Mouse (Mus musculus): ENCODE measurements at regions not wholly inside any gene's neighbourhood (a gene's known extent, or its start where the extent isn't known, plus 50 kb on each side); places are given as distances from the start of the nearest gene placed in this dataset.

DNA sequence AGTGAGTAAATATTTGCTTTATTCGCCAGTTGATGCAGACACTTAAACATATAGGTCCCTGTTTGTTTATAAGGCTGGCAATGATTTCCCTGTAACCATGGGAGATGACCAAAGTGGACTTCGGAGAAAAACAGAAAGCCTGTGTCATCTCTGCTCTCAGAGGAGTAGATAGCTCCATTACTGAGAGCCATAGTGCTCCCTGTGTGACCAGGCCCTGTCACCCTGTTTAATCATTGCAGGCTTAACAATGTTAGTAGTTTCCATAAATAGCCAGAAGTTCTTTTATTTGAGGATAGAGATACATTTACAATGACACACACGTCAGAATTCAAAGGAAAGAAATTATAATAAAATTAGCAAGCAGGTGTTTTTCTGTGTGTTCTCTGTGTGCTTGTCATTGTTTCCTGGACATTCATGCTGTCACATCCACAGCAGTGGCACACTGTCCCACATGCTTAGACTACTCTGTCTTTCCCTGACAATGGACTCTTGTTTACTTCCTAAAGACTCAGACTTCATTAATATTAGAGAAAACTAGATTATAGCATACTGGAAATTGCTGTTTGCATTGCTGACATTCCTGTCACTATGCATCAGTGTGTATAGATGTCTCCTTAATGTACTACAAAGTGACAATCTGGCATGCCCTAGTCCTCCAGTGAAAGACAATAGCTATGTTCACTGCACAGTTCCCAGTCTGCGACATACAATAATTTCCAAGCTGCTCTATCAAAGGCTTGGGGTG lies 115.8 kb upstream of the Tent5a start:
- ATAC-seq (ENCODE audit: low FRiP score, low read depth), result peak; percentile 84
- no peak overlapping the region for H3K4me3 ChIP-seq
- no peak overlapping the region for H3K27ac ChIP-seq (replicated peaks)
- no peak overlapping the region for H3K4me2 ChIP-seq (replicated peaks)
- H3K27me3 ChIP-seq, result no peaks in the 10 kb centered on the region
- H3K9me3 ChIP-seq, result no peaks in the 10 kb centered on the region
- H3K4me1 ChIP-seq, result peaks cover 8% of the 10 kb centered on the region; the same call in 1 of the 2 replicates
- H3K9ac ChIP-seq (replicated peaks), result no peak overlapping the region
- H3K36me3 ChIP-seq, result no peaks in the 10 kb centered on the region
- WGBS, result 59% methylated on average over 4 of the region's 4 CpGs

GRCm38 (mm10) chr9:85439664-85440063 lies 112.5 kb upstream of the Tent5a start:
- Histone ChIP-seq H3K4me2 (replicated peaks) (no peak overlapping the region), H3K4me3 (no peak overlapping the region), H3K27me3 (no peaks in the 10 kb centered on the region), H3K4me1 (peaks cover 8% of the 10 kb centered on the region; the same call in 1 of the 2 replicates), H3K9ac (replicated peaks) (no peak overlapping the region), H3K9me3 (no peaks in the 10 kb centered on the region), H3K27ac (replicated peaks) (no peak overlapping the region), H3K36me3 (no peaks in the 10 kb centered on the region)
- 38% methylated on average over 1 of the region's 1 CpGs for WGBS
- ATAC-seq (ENCODE audit: low FRiP score, low read depth), result no peak

GRCm38 (mm10) chr9:85432220-85432619 lies 105.1 kb upstream of the Tent5a start:
- no peaks in the 10 kb centered on the region for H3K36me3 ChIP-seq
- no peaks in the 10 kb centered on the region for H3K9me3 ChIP-seq
- no peak overlapping the region for H3K4me3 ChIP-seq
- H3K27me3 ChIP-seq, result no peaks in the 10 kb centered on the region
- no peaks in the 10 kb centered on the region for H3K4me1 ChIP-seq
- no peak for ATAC-seq (ENCODE audit: low FRiP score, low read depth)
- H3K9ac ChIP-seq (replicated peaks), result no peak overlapping the region
- no peak overlapping the region for H3K4me2 ChIP-seq (replicated peaks)
- H3K27ac ChIP-seq (replicated peaks), result no peak overlapping the region
- WGBS, result 78% methylated on average over 2 of the region's 2 CpGs

GRCm38 (mm10) chr9:85426809-85427208 lies 99.7 kb upstream of the Tent5a start:
- H3K4me1 ChIP-seq, result no peaks in the 10 kb centered on the region
- no peak overlapping the region for H3K9ac ChIP-seq (replicated peaks)
- no peaks in the 10 kb centered on the region for H3K27me3 ChIP-seq
- no peak overlapping the region for H3K27ac ChIP-seq (replicated peaks)
- H3K4me2 ChIP-seq (replicated peaks), result no peak overlapping the region
- no peaks in the 10 kb centered on the region for H3K36me3 ChIP-seq
- no peak for ATAC-seq (ENCODE audit: low FRiP score, low read depth)
- no peaks in the 10 kb centered on the region for H3K9me3 ChIP-seq
- H3K4me3 ChIP-seq, result no peak overlapping the region
- 86% methylated on average over 4 of the region's 4 CpGs for WGBS

DNA sequence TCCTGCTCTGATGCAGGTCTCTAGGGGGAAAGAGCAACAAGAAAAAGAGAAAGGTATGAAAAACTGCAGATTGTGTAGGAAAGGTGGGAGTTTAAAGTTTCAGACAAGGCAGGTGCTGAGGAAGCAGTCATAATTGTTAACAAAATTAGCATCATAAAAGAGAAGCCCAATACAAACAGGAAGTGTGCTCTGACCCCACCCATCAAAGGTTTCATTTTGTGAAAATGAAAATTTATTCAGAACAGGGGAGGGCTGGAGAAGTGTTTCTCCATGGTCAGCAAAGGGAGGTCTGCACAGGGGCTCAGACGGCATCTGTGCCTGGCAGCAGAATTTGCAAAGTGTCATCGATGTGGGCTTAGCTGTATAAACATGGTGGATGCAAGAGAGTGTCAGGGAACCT lies 96.8 kb upstream of the Tent5a start:
- Histone ChIP-seq H3K27me3 (no peaks in the 10 kb centered on the region), H3K9ac (replicated peaks) (no peak overlapping the region), H3K27ac (replicated peaks) (no peak overlapping the region), H3K9me3 (no peaks in the 10 kb centered on the region), H3K36me3 (no peaks in the 10 kb centered on the region), H3K4me2 (replicated peaks) (no peak overlapping the region), H3K4me1 (no peaks in the 10 kb centered on the region), H3K4me3 (no peak overlapping the region)
- 90% methylated on average over 2 of the region's 2 CpGs for WGBS
- no peak for ATAC-seq (ENCODE audit: low FRiP score, low read depth)

DNA sequence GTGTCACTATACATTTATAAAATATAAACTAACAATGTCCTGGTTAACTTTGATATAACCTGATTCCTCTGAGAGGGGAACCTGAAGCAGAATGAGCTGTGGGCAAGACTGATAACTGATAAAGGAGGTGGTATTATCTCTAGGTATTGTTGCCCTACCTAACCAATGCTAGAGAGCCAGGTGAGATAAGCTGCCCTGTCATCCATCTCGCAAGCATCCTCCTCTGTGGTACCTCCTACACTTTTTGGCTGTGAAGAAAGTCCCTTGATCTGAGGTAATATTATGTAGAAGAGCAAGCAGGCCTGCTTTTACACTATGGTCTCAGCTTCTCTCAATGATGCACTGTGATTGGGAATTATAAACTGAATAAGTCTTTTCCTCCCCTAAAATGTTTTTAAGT lies 87.2 kb upstream of the Tent5a start:
- H3K27ac ChIP-seq (replicated peaks), result no peak overlapping the region
- H3K9me3 ChIP-seq, result no peaks in the 10 kb centered on the region
- H3K4me2 ChIP-seq (replicated peaks), result no peak overlapping the region
- ATAC-seq (ENCODE audit: low FRiP score, low read depth), result no peak
- no peaks in the 10 kb centered on the region for H3K36me3 ChIP-seq
- H3K4me3 ChIP-seq, result no peak overlapping the region
- H3K27me3 ChIP-seq, result no peaks in the 10 kb centered on the region
- no peak overlapping the region for H3K9ac ChIP-seq (replicated peaks)
- H3K4me1 ChIP-seq, result no peaks in the 10 kb centered on the region
- 97% methylated on average over 1 of the region's 1 CpGs for WGBS

DNA sequence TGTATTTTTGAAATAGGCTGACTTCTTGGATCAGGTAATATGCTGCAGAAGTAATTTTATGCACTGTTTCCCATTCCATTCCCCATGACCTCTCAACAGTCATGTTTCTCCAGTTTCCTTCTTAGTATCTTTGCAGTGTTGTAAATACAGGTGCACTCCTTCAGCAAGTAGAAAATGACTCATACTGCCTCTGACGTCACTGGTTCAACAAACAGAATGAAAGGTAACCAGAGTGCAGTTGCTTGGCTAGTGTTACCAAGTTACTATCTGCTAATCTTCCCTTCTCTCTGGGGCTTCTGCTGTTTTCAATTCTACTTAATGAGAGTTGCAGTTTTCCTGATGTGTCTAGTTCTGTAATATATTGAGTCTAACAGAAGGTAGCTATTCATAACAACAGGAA lies 86.7 kb upstream of the Tent5a start:
- 71% methylated on average over 1 of the region's 1 CpGs for WGBS
- ATAC-seq (ENCODE audit: low FRiP score, low read depth), result no peak
- H3K4me3 ChIP-seq, result no peak overlapping the region
- no peak overlapping the region for H3K4me2 ChIP-seq (replicated peaks)
- no peak overlapping the region for H3K9ac ChIP-seq (replicated peaks)
- H3K9me3 ChIP-seq, result no peaks in the 10 kb centered on the region
- no peaks in the 10 kb centered on the region for H3K36me3 ChIP-seq
- no peak overlapping the region for H3K27ac ChIP-seq (replicated peaks)
- no peaks in the 10 kb centered on the region for H3K4me1 ChIP-seq
- no peaks in the 10 kb centered on the region for H3K27me3 ChIP-seq

- Histone ChIP-seq H3K4me3 (no peak overlapping the region), H3K27me3 (no peaks in the 10 kb centered on the region; the same call in 1 of the 2 replicates), H3K9ac (replicated peaks) (no peak overlapping the region), H3K4me1 (no peaks in the 10 kb centered on the region), H3K9me3 (no peaks in the 10 kb centered on the region), H3K4me2 (replicated peaks) (no peak overlapping the region), H3K27ac (replicated peaks) (no peak overlapping the region), H3K36me3 (no peaks in the 10 kb centered on the region)
- ATAC-seq (ENCODE audit: low FRiP score, low read depth), result no peak
- WGBS, result 69% methylated on average over 11 of the region's 11 CpGs
Observed at GRCm38 (mm10) chr9:85410643-85411296, 83.6 kb upstream of the Tent5a start.

DNA sequence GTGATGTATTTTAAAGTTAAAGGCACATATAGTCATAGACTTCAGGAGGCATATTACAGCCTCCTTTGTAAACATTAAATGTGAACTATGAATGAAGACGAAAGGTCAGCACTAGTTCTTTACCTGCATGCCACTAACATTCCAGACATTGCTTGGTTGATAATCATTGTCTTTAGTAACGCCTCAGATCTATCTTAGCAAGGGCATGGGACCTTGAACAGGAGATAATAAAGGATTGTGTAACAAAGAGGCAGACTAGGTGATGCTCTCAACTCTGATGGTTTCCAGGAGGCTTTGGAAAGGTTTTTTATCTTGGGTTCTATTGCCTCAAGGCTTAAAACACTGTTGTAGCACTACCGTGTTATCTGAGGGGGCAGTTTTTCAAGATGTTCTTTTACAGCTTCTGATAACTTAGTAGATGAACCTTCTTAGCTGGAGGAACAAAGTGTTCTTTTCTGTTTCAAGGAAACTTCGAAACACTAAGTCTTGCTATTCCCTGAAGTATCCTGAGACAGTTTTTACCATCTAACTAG lies 82.9 kb upstream of the Tent5a start:
- H3K4me3 ChIP-seq, result no peak overlapping the region
- H3K9me3 ChIP-seq, result no peaks in the 10 kb centered on the region
- WGBS, result 83% methylated on average over 4 of the region's 4 CpGs
- no peaks in the 10 kb centered on the region; the same call in 1 of the 2 replicates for H3K27me3 ChIP-seq
- H3K27ac ChIP-seq (replicated peaks), result no peak overlapping the region
- ATAC-seq (ENCODE audit: low FRiP score, low read depth), result no peak
- H3K4me1 ChIP-seq, result no peaks in the 10 kb centered on the region
- no peak overlapping the region for H3K4me2 ChIP-seq (replicated peaks)
- H3K36me3 ChIP-seq, result no peaks in the 10 kb centered on the region
- H3K9ac ChIP-seq (replicated peaks), result no peak overlapping the region

DNA sequence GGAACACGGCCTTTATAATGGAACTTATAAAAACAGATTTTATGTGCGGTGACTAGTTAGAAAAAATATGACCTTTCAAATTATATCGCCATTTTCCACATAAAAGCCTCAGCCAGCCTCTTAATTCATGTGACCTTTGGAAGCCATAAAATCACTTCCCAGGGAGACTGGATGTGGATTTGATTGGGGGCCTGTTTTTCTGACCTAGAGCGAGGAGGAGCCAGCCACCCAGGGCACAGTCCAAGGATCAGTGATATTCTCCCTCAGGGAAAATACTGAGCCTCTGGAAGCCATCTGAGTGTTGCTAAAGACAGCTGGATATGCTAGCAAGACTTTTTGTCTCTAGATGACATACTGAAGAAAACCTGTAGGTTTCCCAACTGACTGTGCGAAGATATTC lies 81.3 kb upstream of the Tent5a start:
- Histone ChIP-seq H3K27ac (replicated peaks) (no peak overlapping the region), H3K36me3 (no peaks in the 10 kb centered on the region), H3K4me2 (replicated peaks) (no peak overlapping the region), H3K9me3 (no peaks in the 10 kb centered on the region), H3K4me3 (no peak overlapping the region), H3K27me3 (no peaks in the 10 kb centered on the region; the same call in 1 of the 2 replicates), H3K9ac (replicated peaks) (no peak overlapping the region), H3K4me1 (no peaks in the 10 kb centered on the region)
- no peak for ATAC-seq (ENCODE audit: low FRiP score, low read depth)
- whole genome bisulfite sequencing, result 74% methylated on average over 5 of the region's 5 CpGs

DNA sequence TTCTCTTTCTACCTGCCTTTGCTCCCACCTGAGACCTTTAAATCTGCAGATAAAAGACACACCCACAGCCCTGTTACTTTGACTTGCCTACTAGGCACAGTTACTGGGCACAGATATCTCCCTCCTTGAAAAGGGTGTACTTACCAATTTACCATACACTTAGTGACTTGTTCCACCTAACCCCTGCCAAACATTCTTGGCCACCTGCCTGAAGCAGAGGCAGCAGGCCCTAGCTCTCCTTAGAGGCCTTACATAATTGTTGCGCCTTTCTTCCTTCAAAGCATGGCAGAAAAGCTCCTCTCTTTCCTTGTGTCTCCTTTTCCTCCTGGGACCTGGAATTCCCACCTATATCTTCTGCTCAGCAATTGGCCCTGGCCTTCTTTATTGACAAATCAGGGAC lies 80.4 kb upstream of the Tent5a start:
- Histone ChIP-seq H3K9me3 (no peaks in the 10 kb centered on the region), H3K9ac (replicated peaks) (no peak overlapping the region), H3K27ac (replicated peaks) (no peak overlapping the region), H3K4me2 (replicated peaks) (no peak overlapping the region), H3K4me1 (no peaks in the 10 kb centered on the region), H3K4me3 (no peak overlapping the region), H3K27me3 (no peaks in the 10 kb centered on the region; the same call in 1 of the 2 replicates), H3K36me3 (no peaks in the 10 kb centered on the region)
- ATAC-seq (ENCODE audit: low FRiP score, low read depth), result no peak
- WGBS, result 89% methylated on average over 1 of the region's 1 CpGs

- whole genome bisulfite sequencing, result 74% methylated on average over 1 of the region's 1 CpGs
- no peak overlapping the region for H3K9ac ChIP-seq (replicated peaks)
- 0 out of 2 replicates have a peak, but pooled peaks cover under 1% of the 10 kb centered on the region for H3K4me1 ChIP-seq
- ATAC-seq (ENCODE audit: low FRiP score, low read depth), result no peak
- H3K27me3 ChIP-seq, result no peaks in the 10 kb centered on the region
- H3K36me3 ChIP-seq, result no peaks in the 10 kb centered on the region
- H3K9me3 ChIP-seq, result no peaks in the 10 kb centered on the region
- H3K4me3 ChIP-seq, result no peak overlapping the region
- H3K4me2 ChIP-seq (replicated peaks), result no peak overlapping the region
- no peak overlapping the region for H3K27ac ChIP-seq (replicated peaks)
Observed at GRCm38 (mm10) chr9:85401736-85402135, 74.6 kb upstream of the Tent5a start.
